Mouse (Mus musculus) limb, embryonic 14.5 days (tissue): ENCODE measurements around the gene Cnn3. TPM values are rescaled to one million over a fixed set of nuclear protein-coding genes. Genes with fewer than 3 reads are reported as not detected.

Source experiments
- ATAC-seq: fragments of 200-750 bp; cut with Nextera tagmentation; 2 replicates; pipeline ENCODE4 v1.8.0; 2017; ENCODE audit warnings: low read depth, moderate number of reproducible peaks, moderate TSS enrichment; ENCODE audit not compliant: low FRiP score
- DNase-seq: peaks from one replicate; pipeline ENCODE4 v3.0.0-alpha.2; 2015; ENCODE audit warnings: low spot score
- H3K27ac ChIP-seq: fragments of 300-500 bp; sonication (generic); replicated peaks from 2 replicates; pipeline ENCODE4 v1.5.1; 2014; ENCODE audit warnings: low read depth, mild to moderate bottlenecking, low read length, moderate library complexity, mixed read lengths
- H3K27me3 ChIP-seq: fragments of 300-500 bp; sonication (generic); 2 replicates; pipeline ENCODE4 v1.6.1; 2014; ENCODE audit warnings: low read length, mixed read lengths; ENCODE audit not compliant: control insufficient read depth, insufficient read depth
- H3K36me3 ChIP-seq: fragments of 300-500 bp; sonication (generic); 2 replicates; pipeline ENCODE4 v1.6.1; 2014; ENCODE audit warnings: mild to moderate bottlenecking, low read length, moderate library complexity, mixed read lengths; ENCODE audit not compliant: control insufficient read depth, insufficient read depth
- H3K4me1 ChIP-seq: fragments of 300-500 bp; sonication (generic); 2 replicates; pipeline ENCODE4 v1.6.1; 2014; ENCODE audit warnings: antibody characterized with exemption, low read length, mixed read lengths; ENCODE audit not compliant: control insufficient read depth, insufficient read depth
- H3K4me2 ChIP-seq: fragments of 300-500 bp; sonication (generic); replicated peaks from 2 replicates; pipeline ENCODE4 v1.6.1; 2014; ENCODE audit warnings: low read depth, mild to moderate bottlenecking, low read length, moderate library complexity; ENCODE audit not compliant: severe bottlenecking
- H3K4me3 ChIP-seq: fragments of 300-500 bp; sonication (generic); replicated peaks from 2 replicates; pipeline ENCODE4 v1.5.1; 2014; ENCODE audit warnings: low read length
- H3K9ac ChIP-seq: fragments of 300-500 bp; sonication (generic); 2 replicates; pipeline ENCODE4 v1.6.1; 2014; ENCODE audit warnings: mild to moderate bottlenecking, low read depth, low read length, moderate library complexity; ENCODE audit not compliant: severe bottlenecking
- H3K9me3 ChIP-seq: fragments of 300-500 bp; sonication (generic); 2 replicates; pipeline ENCODE4 v1.6.1; 2016; ENCODE audit warnings: low read length; ENCODE audit not compliant: control insufficient read depth
- POLR2A ChIP-seq: fragments of 200-500 bp; IDR thresholded peaks from 2 replicates; pipeline ENCODE4 v1.8.0; 2012; ENCODE audit warnings: inconsistent platforms, mild to moderate bottlenecking, moderate library complexity, borderline replicate concordance; ENCODE audit not compliant: insufficient read depth, insufficient read length; ENCODE audit errors: extremely low read depth
- WGBS: fragments of 180-500 bp; shearing (Covaris S2); extraction: QIAGEN DNeasy Blood & Tissue Kit; methylation state at CpG from one replicate; pipeline ENCODE4 v1.1.7; 2014; 5-methylcytosine and 5-hydroxymethylcytosine counted together
- polyA plus RNA-seq, 2 experiments: library from polyadenylated mRNA; depleted of rRNA in 1 of 2; stranded (reverse) in 1 of 2; unstranded in 1 of 2; fragments of >200 nt; fragmentation: Nextera tagmentation in 1 of 2; extraction: Ambion mirVana in 1 of 2; gene quantifications; 2 replicates each; pipeline versions ENCODE4 v1.2.1 to v1.2.3; 2012 to 2014

Cnn3 gene
- polyA plus RNA-seq, 2 experiments: 674 to 746 TPM

- WGBS: 39% methylated on average over 6 of the region's 6 CpGs
- no peak overlapping the region for H3K27ac ChIP-seq
Observed at GRCm38 (mm10) chr3:121411450-121411849, 14.8 kb upstream of the Cnn3 start.

GRCm38 (mm10) chr3:121416171-121417154 is 9.8 kb upstream of the Cnn3 start:
- no peak for ATAC-seq
- no peak overlapping the region for H3K9ac ChIP-seq
- WGBS: 71% methylated on average over 5 of the region's 5 CpGs

More at GRCm38 (mm10) chr3:121411450-121411849, 14.8 kb upstream of the Cnn3 start:
- Histone ChIP-seq H3K9ac (no peak overlapping the region), H3K9me3 (no peaks in the 10 kb centered on the region), H3K36me3 (no peaks in the 10 kb centered on the region), H3K4me2 (no peak overlapping the region), H3K4me1 (peaks cover 6% of the 10 kb centered on the region; the same call in 1 of the 2 replicates), H3K4me3 (no peak overlapping the region), H3K27me3 (no peaks in the 10 kb centered on the region)
- ATAC-seq: no peak
- no peak for TF ChIP-seq POLR2A
- no peak for DNase-seq

GRCm38 (mm10) chr3:121417379-121418250 is 8.7 kb upstream of the Cnn3 start:
- H3K27ac ChIP-seq: no peak overlapping the region
- WGBS: 74% methylated on average over 14 of the region's 14 CpGs

More at GRCm38 (mm10) chr3:121416171-121417154, 9.8 kb upstream of the Cnn3 start:
- no peak for TF ChIP-seq POLR2A
- H3K36me3 ChIP-seq: no peaks in the 10 kb centered on the region
- no peaks in the 10 kb centered on the region for H3K27me3 ChIP-seq
- H3K9me3 ChIP-seq: no peaks in the 10 kb centered on the region
- H3K4me2 ChIP-seq: no peak overlapping the region
- peaks cover 9% of the 10 kb centered on the region for H3K4me1 ChIP-seq
- no peak overlapping the region for H3K4me3 ChIP-seq
- no peak overlapping the region for H3K27ac ChIP-seq
- no peak for DNase-seq

GRCm38 (mm10) chr3:121418251-121418601 is 8.1 kb upstream of the Cnn3 start:
- Histone ChIP-seq H3K9ac (no peak overlapping the region), H3K4me1 (peaks cover 9% of the 10 kb centered on the region), H3K27ac (no peak overlapping the region), H3K4me2 (no peak overlapping the region), H3K27me3 (no peaks in the 10 kb centered on the region), H3K36me3 (no peaks in the 10 kb centered on the region), H3K4me3 (no peak overlapping the region), H3K9me3 (no peaks in the 10 kb centered on the region)
- WGBS: 61% methylated on average over 6 of the region's 6 CpGs
- peak; percentile 52 for DNase-seq
- no peak for TF ChIP-seq POLR2A
- no peak for ATAC-seq

More at GRCm38 (mm10) chr3:121417379-121418250, 8.7 kb upstream of the Cnn3 start:
- H3K4me2 ChIP-seq: no peak overlapping the region
- H3K4me1 ChIP-seq: peaks cover 9% of the 10 kb centered on the region
- H3K9ac ChIP-seq: no peak overlapping the region
- H3K36me3 ChIP-seq: no peaks in the 10 kb centered on the region
- no peak for TF ChIP-seq POLR2A
- no peak overlapping the region for H3K4me3 ChIP-seq
- ATAC-seq (peak; percentile 25; the same call in 1 of the 2 replicates), DNase-seq (peak; percentile 40)
- no peaks in the 10 kb centered on the region for H3K27me3 ChIP-seq
- H3K9me3 ChIP-seq: no peaks in the 10 kb centered on the region

- Histone ChIP-seq H3K27me3 (no peaks in the 10 kb centered on the region), H3K9ac (no peak overlapping the region), H3K4me3 (no peak overlapping the region), H3K27ac (no peak overlapping the region), H3K36me3 (no peaks in the 10 kb centered on the region), H3K4me1 (peaks cover 9% of the 10 kb centered on the region), H3K4me2 (no peak overlapping the region), H3K9me3 (no peaks in the 10 kb centered on the region)
- 75% methylated on average over 9 of the region's 9 CpGs for WGBS
- no peak for DNase-seq
- TF ChIP-seq POLR2A: no peak
- ATAC-seq: no peak
Observed at GRCm38 (mm10) chr3:121418850-121419435, 7.4 kb upstream of the Cnn3 start.
